Mouse (Mus musculus) stomach, embryonic 14.5 days (tissue): Measurements from ENCODE around the gene Tmem50b. TPM values are rescaled to one million over a fixed set of nuclear protein-coding genes. Genes with fewer than 3 reads are reported as not detected.

Experiments used
- ATAC-seq: fragments of 200-750 bp; cut with Nextera tagmentation; 2 replicates; pipeline ENCODE4 v1.8.0; 2017; ENCODE audit warnings: low read depth, moderate TSS enrichment; ENCODE audit not compliant: insufficient number of reproducible peaks, insufficient read depth, low FRiP score
- H3K27ac ChIP-seq: fragments of 300-500 bp; sonication (generic); 2 replicates; pipeline ENCODE4 v1.5.1; 2014; ENCODE audit warnings: mild to moderate bottlenecking, low read length, moderate library complexity, mixed read lengths
- H3K27me3 ChIP-seq: fragments of 300-500 bp; sonication (generic); 2 replicates; pipeline ENCODE4 v1.6.1; 2014; ENCODE audit warnings: low read length, control low read depth, mixed read lengths; ENCODE audit not compliant: control insufficient read depth, insufficient read depth
- H3K36me3 ChIP-seq: fragments of 300-500 bp; sonication (generic); 2 replicates; pipeline ENCODE4 v1.6.1; 2014; ENCODE audit warnings: mild to moderate bottlenecking, control low read depth, low read length, moderate library complexity, mixed read lengths; ENCODE audit not compliant: control insufficient read depth, insufficient read depth
- H3K4me1 ChIP-seq: fragments of 300-500 bp; sonication (generic); 2 replicates; pipeline ENCODE4 v1.6.1; 2014; ENCODE audit warnings: low read length, control low read depth, mixed read lengths; ENCODE audit not compliant: control insufficient read depth, insufficient read depth
- H3K4me2 ChIP-seq: fragments of 300-500 bp; sonication (generic); replicated peaks from 2 replicates; pipeline ENCODE4 v1.6.1; 2014; ENCODE audit warnings: low read depth, low read length, control low read depth
- H3K4me3 ChIP-seq: fragments of 300-500 bp; sonication (generic); 2 replicates; pipeline ENCODE4 v1.5.1; 2014; ENCODE audit warnings: low read depth, low read length, control low read depth
- H3K9ac ChIP-seq: fragments of 300-500 bp; sonication (generic); replicated peaks from 2 replicates; pipeline ENCODE4 v1.6.1; 2014; ENCODE audit warnings: low read depth, mild to moderate bottlenecking, control low read depth, low read length, moderate library complexity, mixed read lengths
- H3K9me3 ChIP-seq: fragments of 300-500 bp; sonication (generic); 2 replicates; pipeline ENCODE4 v1.6.1; 2016; ENCODE audit warnings: low read depth, low read length, control low read depth; ENCODE audit not compliant: control insufficient read depth
- whole genome bisulfite sequencing: fragments of 180-500 bp; shearing (Covaris S2); extraction: QIAGEN DNeasy Blood & Tissue Kit; methylation state at CpG from one replicate; pipeline ENCODE4 v1.1.7; 2014; 5-methylcytosine and 5-hydroxymethylcytosine counted together
- microRNA-seq: library from miRNA; unstranded; fragments of <30 nt; microRNA quantifications from one replicate; pipeline ENCODE4, GENCODE M21; 2016
- polyA plus RNA-seq: library from polyadenylated mRNA; unstranded; fragments of >200 nt; fragmentation: Nextera tagmentation; extraction: Ambion mirVana; gene quantifications from 2 replicates; pipeline ENCODE4 v1.2.1, GENCODE M21; 2014

Tmem50b gene
- polyA plus RNA-seq, 1 experiment from 2014 or later: 29.7 TPM

GRCm38 (mm10) chr16:91527051-91527450, 70.5 kb downstream of the Tmem50b start:
- ATAC-seq: no peak
- WGBS: 70% methylated on average over 10 of the region's 10 CpGs

GRCm38 (mm10) chr16:91526274-91526673, 71.3 kb downstream of the Tmem50b start:
- H3K27me3 ChIP-seq: no peaks in the 10 kb centered on the region
- H3K36me3 ChIP-seq: no peaks in the 10 kb centered on the region
- H3K4me3 ChIP-seq: no peak overlapping the region
- WGBS: 91% methylated on average over 6 of the region's 6 CpGs
- H3K4me2 ChIP-seq: no peak overlapping the region
- no peak overlapping the region for H3K9ac ChIP-seq
- no peaks in the 10 kb centered on the region for H3K9me3 ChIP-seq
- H3K4me1 ChIP-seq: no peaks in the 10 kb centered on the region
- no peak for ATAC-seq
- H3K27ac ChIP-seq: no peak overlapping the region

More at GRCm38 (mm10) chr16:91527051-91527450, 70.5 kb downstream of the Tmem50b start:
- Histone ChIP-seq H3K4me1 (no peaks in the 10 kb centered on the region), H3K4me2 (no peak overlapping the region), H3K27me3 (no peaks in the 10 kb centered on the region), H3K27ac (no peak overlapping the region), H3K4me3 (no peak overlapping the region), H3K36me3 (no peaks in the 10 kb centered on the region), H3K9me3 (no peaks in the 10 kb centered on the region), H3K9ac (no peak overlapping the region)

Small RNAs within 50 kb of the gene (microRNA-seq; reads per million reads assigned to microRNA genes)
- gene Mir6367: not detected

Other genes with a start within 250 kb of the Tmem50b start
- 50.8 and 51.3 TPM in 2 replicates for gene Ifnar2, start 225.0 kb downstream of the Tmem50b start, polyA plus RNA-seq
- not detected in 2 replicates for gene Gm21970, start 206.1 kb downstream of the Tmem50b start, polyA plus RNA-seq
- 33.0 and 34.1 TPM in 2 replicates for gene Il10rb, start 191.6 kb downstream of the Tmem50b start, polyA plus RNA-seq
- 61.7 and 63.9 TPM in 2 replicates for gene Ifnar1, start 112.6 kb downstream of the Tmem50b start, polyA plus RNA-seq
- 44.0 and 51.8 TPM in 2 replicates for gene Ifngr2, start 50.7 kb downstream of the Tmem50b start, polyA plus RNA-seq
- 2.7 and 4.1 TPM in 2 replicates for gene Dnajc28, start 21.2 kb upstream of the Tmem50b start, polyA plus RNA-seq
- gene Gart, start 49.2 kb upstream of the Tmem50b start, polyA plus RNA-seq: 95.8 and 114 TPM in 2 replicates
- gene Son, start 49.7 kb upstream of the Tmem50b start, polyA plus RNA-seq: 181 and 182 TPM in 2 replicates
- 22.9 and 26.2 TPM in 2 replicates for gene Donson, start 91.0 kb upstream of the Tmem50b start, polyA plus RNA-seq
- 82.1 and 88.9 TPM in 2 replicates for gene Cryzl1, start 131.2 kb upstream of the Tmem50b start, polyA plus RNA-seq
- 25.1 and 26.4 TPM in 2 replicates for gene Itsn1, start 131.5 kb upstream of the Tmem50b start, polyA plus RNA-seq